Mouse (Mus musculus): ENCODE data around the gene Serpinb6a.
A peak's percentile ranks its signal among the peaks of the same experiment; 100 is the strongest.
"Not testable (repeated sequence)": the region's sequence is repeated elsewhere in the genome, so short reads cannot be mapped to it uniquely, and the experiment has no call there.

Gene Serpinb6a

GRCm38 (mm10) chr13:33989625-33990024 is 13.0 kb downstream of the Serpinb6a start:
- no peak for DNase-seq (ENCODE audit: low spot score in 2 of 2)

GRCm38 (mm10) chr13:33966574-33966973 is 36.0 kb downstream of the Serpinb6a start:
- no peak for DNase-seq (ENCODE audit: low spot score in 2 of 2)

GRCm38 (mm10) chr13:33966025-33966412 is 36.6 kb downstream of the Serpinb6a start:
- no peak for DNase-seq (ENCODE audit: low spot score in 2 of 2)

GRCm38 (mm10) chr13:33965056-33966024 is 37.3 kb downstream of the Serpinb6a start:
- DNase-seq (ENCODE audit: low spot score in 2 of 2), result peak in 1 of 2 experiments; percentile 7

- peak; percentile 54 to 77 for DNase-seq (ENCODE audit: low spot score in 2 of 2)
Observed at GRCm38 (mm10) chr13:33964206-33965046, 38.2 kb downstream of the Serpinb6a start, which contains the start of gene Nqo2. Gene Nqo2 (plus strand): TSS chr13:33964687.

- no peak for DNase-seq (ENCODE audit: low spot score in 2 of 2)
Observed at GRCm38 (mm10) chr13:33959771-33960170, 42.8 kb downstream of the Serpinb6a start.

- no peak for DNase-seq (ENCODE audit: low spot score in 2 of 2)
Observed at GRCm38 (mm10) chr13:33956571-33957421, 45.8 kb downstream of the Serpinb6a start.

- no peak for DNase-seq (ENCODE audit: low spot score in 2 of 2)
Observed at GRCm38 (mm10) chr13:33952947-33953346, 49.6 kb downstream of the Serpinb6a start.

GRCm38 (mm10) chr13:33952075-33952449 is 50.5 kb downstream of the Serpinb6a start:
- DNase-seq (ENCODE audit: low spot score in 2 of 2), result no peak

- DNase-seq (ENCODE audit: low spot score in 2 of 2), result no peak
Observed at GRCm38 (mm10) chr13:33951308-33952074, 51.1 kb downstream of the Serpinb6a start.

- DNase-seq (ENCODE audit: low spot score in 2 of 2), result no peak
Observed at GRCm38 (mm10) chr13:33942212-33942779, 60.3 kb downstream of the Serpinb6a start.

- no peak for DNase-seq (ENCODE audit: low spot score in 2 of 2)
Observed at GRCm38 (mm10) chr13:33941288-33941808, 61.2 kb downstream of the Serpinb6a start.

GRCm38 (mm10) chr13:33937587-33937986 is 65.0 kb downstream of the Serpinb6a start:
- not testable (repeated sequence) for DNase-seq (ENCODE audit: low spot score in 2 of 2)

- DNase-seq (ENCODE audit: low spot score in 2 of 2), result no peak
Observed at GRCm38 (mm10) chr13:33937151-33937550, 65.4 kb downstream of the Serpinb6a start.

- DNase-seq (ENCODE audit: low spot score in 2 of 2), result peak; percentile 70 to 74
Observed at GRCm38 (mm10) chr13:33935465-33936181, 67.0 kb downstream of the Serpinb6a start.

GRCm38 (mm10) chr13:33934743-33935142 is 67.9 kb downstream of the Serpinb6a start:
- DNase-seq (ENCODE audit: low spot score in 2 of 2), result peak in 1 of 2 experiments; percentile 17

GRCm38 (mm10) chr13:33930912-33931311 is 71.7 kb downstream of the Serpinb6a start:
- peak in 1 of 2 experiments; percentile 38 for DNase-seq (ENCODE audit: low spot score in 2 of 2)

GRCm38 (mm10) chr13:33930281-33930680 is 72.3 kb downstream of the Serpinb6a start:
- DNase-seq (ENCODE audit: low spot score in 2 of 2), result no peak

GRCm38 (mm10) chr13:33921699-33922098 is 80.9 kb downstream of the Serpinb6a start:
- DNase-seq (ENCODE audit: low spot score in 2 of 2), result no peak

All from urinary bladder, adult 18-20 months (tissue).